ENCODE assay signal across 9 mouse cellular contexts in genomic region chr11:18011101-18011733, GRCm38 (mm10). TPM values are rescaled to one million over a fixed set of nuclear protein-coding genes. Genes with fewer than 3 reads are reported as not detected.
DNase-seq lines count a peak whose midpoint lies in the region; ATAC-seq and TF ChIP-seq lines count a peak whose summit lies in the region.
"Had no signal": no experiment of that assay in that cellular context is flagged by ENCODE, and none has a peak within 500 bp of the region (broad histone marks: within the 10 kb centered on the region; RNA-seq: fewer than 3 reads in every experiment).

No protein-coding gene starts in this region.

- no peak for TF ChIP-seq EP300 in heart, adult 2 months (IDR thresholded peaks at IDR 0.05; ENCODE audit: insufficient read depth, low read depth, low read length)

- H3K9ac ChIP-seq in heart, adult 2 months (ENCODE audit: low read depth, low read length) = no peak overlapping the region
- H3K9ac ChIP-seq in lung, embryonic 16.5 days (ENCODE audit: low read length) = peak overlapping the region; percentile 2

- TF ChIP-seq POLR2A in heart, adult 2 months (IDR thresholded peaks at IDR 0.05; ENCODE audit: insufficient read depth, low read depth, low read length) = no peak

- peak overlapping the region; percentile 58 for H3K4me2 ChIP-seq in lung, embryonic 16.5 days (ENCODE audit: low read depth, low read length)

- no peaks in the 10 kb centered on the region for H3K4me1 ChIP-seq in heart, adult 2 months (ENCODE audit: control insufficient read depth, insufficient read depth, low read length)
- peaks cover 6% of the 10 kb centered on the region for H3K4me1 ChIP-seq in lung, embryonic 16.5 days (replicated peaks; ENCODE audit: control insufficient read depth, insufficient read depth, low read length)

- H3K27me3 ChIP-seq in heart, adult 2 months (ENCODE audit: control insufficient read depth, insufficient read depth, low read length) = no peaks in the 10 kb centered on the region
- no peaks in the 10 kb centered on the region for H3K27me3 ChIP-seq in lung, embryonic 16.5 days (ENCODE audit: control insufficient read depth, insufficient read depth, low read depth, low read length)

- H3K4me3 ChIP-seq in heart, adult 2 months = no peak overlapping the region
- H3K4me3 ChIP-seq in lung, embryonic 16.5 days (ENCODE audit: low read length) = peak overlapping the region; percentile 35
- H3K4me3 ChIP-seq: erythroblast, embryonic 14.5 days had no signal

- no peaks in the 10 kb centered on the region for H3K9me3 ChIP-seq in lung, embryonic 16.5 days (ENCODE audit: control insufficient read depth, low read length)

- TF ChIP-seq CTCF in heart, adult 2 months (IDR thresholded peaks at IDR 0.05) = peak; percentile 63

- intact Hi-C loops in heart, adult 2 months (cut with DNase I) = no loop called here

- no peaks in the 10 kb centered on the region for H3K36me3 ChIP-seq in heart, adult 2 months (ENCODE audit: control insufficient read depth, insufficient read depth, low read length)
- no peaks in the 10 kb centered on the region for H3K36me3 ChIP-seq in lung, embryonic 16.5 days (ENCODE audit: control insufficient read depth, insufficient read depth, low read length)

- 14% methylated on average over 13 of the region's 13 CpGs for WGBS in heart, adult 2 months
- WGBS in lung, embryonic 16.5 days = 8% methylated on average over 13 of the region's 13 CpGs

- no peak overlapping the region for H3K27ac ChIP-seq in heart, adult 2 months
- H3K27ac ChIP-seq in lung, embryonic 16.5 days (ENCODE audit: low read length) = no peak overlapping the region

- ATAC-seq in CD4-positive, CD25-positive, alpha-beta regulatory T cell, adult 4 months = peak; percentile 17
- ATAC-seq in lung, embryonic 16.5 days (ENCODE audit: low read depth) = peak; percentile 97

- no peaks in the 10 kb centered on the region for H3K79me2 ChIP-seq in heart, adult 2 months (replicated peaks; ENCODE audit: control insufficient read depth, insufficient read depth, low read length)

- DNase-seq in adrenal gland, adult 18-20 months (ENCODE audit: low spot score in 2 of 2) = peak; percentile 35 to 36
- peak; percentile 78 for DNase-seq in embryo, embryonic 9.5 days (ENCODE audit: extremely low spot score)
- DNase-seq in heart, adult 2 months = peak; percentile 28
- peak; percentile 2 for DNase-seq in kidney, adult 11 months
- DNase-seq in ovary, postnatal 36 days (ENCODE audit: low spot score) = peak; percentile 36
- DNase-seq in thymus, postnatal 0 days (ENCODE audit: low spot score) = no peak

RNA-seq across cellular contexts. Expression of gene Etaa1, which starts 57.5 kb away (rescaled TPM):
- polyA plus RNA-seq in CD4-positive, CD25-positive, alpha-beta regulatory T cell, adult 4 months (2017; shearing (Covaris generic)) = 1 to 10 TPM; 4.3 to 5.2 TPM
- total RNA-seq in adrenal gland, adult 18-20 months (2021) = 1 to 10 TPM; 5.1 to 7.8 TPM
- 1 to 10 TPM; 2.1 to 2.7 TPM for total RNA-seq in heart, adult 2 months (2021)
- polyA plus RNA-seq in heart, adult 2 months (2012; rRNA removed) = 0.55 and 1.0 TPM in 2 replicates
- polyA plus RNA-seq in lung, embryonic 16.5 days (2015; fragmentation: Nextera tagmentation; extraction: Ambion mirVana) = 10.6 and 12.6 TPM in 2 replicates
- 12.5 and 12.7 TPM in 2 replicates for polyA plus RNA-seq in thymus, postnatal 0 days (2015; fragmentation: Nextera tagmentation; extraction: Ambion mirVana)
